Mouse (Mus musculus): ENCODE measurements around the gene 4930544D05Rik.

The 4930544D05Rik gene

DNA sequence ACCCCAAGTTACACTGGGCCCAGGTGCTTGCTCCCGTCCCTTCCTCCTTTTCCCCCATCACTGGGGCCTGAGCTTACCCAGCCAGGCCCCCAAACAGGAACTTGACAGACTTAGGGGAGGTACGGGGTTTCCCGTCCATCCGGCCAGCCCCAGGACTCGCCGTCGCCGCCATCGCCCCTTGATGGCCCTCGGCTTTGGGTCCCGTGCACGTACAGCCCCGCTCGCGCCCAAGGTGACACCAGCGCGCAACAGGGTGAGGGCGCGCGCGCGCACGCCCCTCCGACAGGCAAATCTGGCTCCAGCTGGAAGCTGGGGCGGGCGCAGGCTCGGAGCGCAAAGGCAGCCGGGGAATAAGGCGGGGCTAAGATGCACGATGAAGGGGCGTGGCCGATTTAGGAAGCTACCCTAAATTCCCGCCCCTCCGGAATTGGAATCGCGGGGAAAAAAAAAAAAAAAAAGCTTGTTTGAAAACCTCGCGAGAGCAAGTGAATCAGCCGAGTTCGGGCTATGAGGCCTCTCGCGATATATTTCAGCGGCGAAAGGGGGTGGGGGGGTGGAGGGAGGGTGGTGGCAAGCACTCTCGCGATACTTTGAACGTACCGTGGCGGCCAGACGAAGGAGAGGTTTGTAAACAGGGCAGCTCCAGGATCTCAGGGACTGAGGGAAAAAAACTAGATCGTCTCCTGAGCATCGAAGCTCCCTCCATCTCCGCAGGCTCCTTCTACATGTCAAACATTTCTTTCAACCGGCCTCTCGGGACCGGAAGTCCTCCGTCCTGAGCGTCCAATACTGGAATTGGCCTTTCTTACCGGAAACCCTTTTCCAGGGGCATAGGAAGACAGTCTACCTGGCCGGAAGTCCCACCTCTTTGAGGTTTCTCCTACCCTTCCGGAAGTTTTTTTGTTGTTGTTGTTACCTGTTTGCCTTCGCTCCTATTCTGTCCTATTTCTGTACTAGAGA, 31.3 kb downstream of the 4930544D05Rik start, which contains the start of the genes Rnf167 and Slc25a11:
Gene Rnf167 (plus strand): TSS at position 545 of the 960 bp plus-strand sequence.
Gene Slc25a11 (minus strand): TSS at position 789 of the 960 bp plus-strand sequence.
- peak within 1 kb of the TSS; percentile 98 for H3K4me3 ChIP-seq (replicated peaks; ENCODE audit: low read length)
- peaks cover 60% of the 10 kb centered on the region for H3K4me1 ChIP-seq (replicated peaks; ENCODE audit: low read depth, low read length)
- peaks cover 32% of the 10 kb centered on the region for H3K9me3 ChIP-seq (ENCODE audit: low read length)
- no peak for TF ChIP-seq NANOG (IDR thresholded peaks at IDR 0.05; ENCODE audit: borderline replicate concordance, low read length)
- no peak for TF ChIP-seq CTCF (conservative IDR thresholded peaks at IDR 0.05; ENCODE audit: low read length)
- no peak for TF ChIP-seq POU5F1 (IDR thresholded peaks at IDR 0.05; ENCODE audit: borderline replicate concordance, low read length)
- H3K36me3 ChIP-seq (ENCODE audit: insufficient read depth, low read length): peaks cover 75% of the 10 kb centered on the region
- no peaks in the 10 kb centered on the region for H3K27me3 ChIP-seq (ENCODE audit: insufficient read depth, low read length)

- H3K4me1 ChIP-seq (replicated peaks; ENCODE audit: low read depth, low read length): peaks cover 69% of the 10 kb centered on the region
- TF ChIP-seq CTCF (conservative IDR thresholded peaks at IDR 0.05; ENCODE audit: low read length) (no peak), NANOG (IDR thresholded peaks at IDR 0.05; ENCODE audit: borderline replicate concordance, low read length) (no peak), POU5F1 (IDR thresholded peaks at IDR 0.05; ENCODE audit: borderline replicate concordance, low read length) (no peak)
- peaks cover 79% of the 10 kb centered on the region for H3K36me3 ChIP-seq (ENCODE audit: insufficient read depth, low read length)
- H3K27me3 ChIP-seq (ENCODE audit: insufficient read depth, low read length): no peaks in the 10 kb centered on the region
- peaks cover 41% of the 10 kb centered on the region for H3K9me3 ChIP-seq (ENCODE audit: low read length)
- H3K4me3 ChIP-seq (replicated peaks; ENCODE audit: low read length): peak overlapping the region; percentile 98
Measured at GRCm38 (mm10) chr11:70647716-70648420, 32.2 kb downstream of the 4930544D05Rik start.

DNA sequence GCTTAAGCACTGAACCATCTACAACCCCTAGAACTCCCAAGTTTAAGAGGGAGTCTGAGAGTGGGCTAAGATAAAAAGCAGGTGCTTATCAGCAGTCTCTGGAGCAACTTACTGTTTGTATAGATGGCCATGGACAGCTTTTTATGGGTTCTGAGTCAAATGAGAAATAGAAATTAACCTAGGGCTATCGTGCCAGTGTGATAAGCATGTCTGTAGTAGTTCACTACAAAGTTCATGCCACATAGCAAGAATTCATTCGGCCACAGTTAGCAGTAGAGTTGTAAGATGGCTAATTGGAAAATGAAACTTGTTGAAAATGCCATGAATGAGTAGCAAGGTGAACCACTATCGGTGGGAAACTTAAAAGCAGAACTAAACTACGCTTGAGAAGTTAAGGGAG, 32.9 kb downstream of the 4930544D05Rik start:
- Histone ChIP-seq H3K9me3 (ENCODE audit: low read length) (peaks cover 47% of the 10 kb centered on the region), H3K4me1 (replicated peaks; ENCODE audit: low read depth, low read length) (peaks cover 71% of the 10 kb centered on the region), H3K36me3 (ENCODE audit: insufficient read depth, low read length) (peaks cover 80% of the 10 kb centered on the region), H3K4me3 (replicated peaks; ENCODE audit: low read length) (peak overlapping the region; percentile 98), H3K27me3 (ENCODE audit: insufficient read depth, low read length) (no peaks in the 10 kb centered on the region)
- TF ChIP-seq POU5F1 (IDR thresholded peaks at IDR 0.05; ENCODE audit: borderline replicate concordance, low read length): no peak
- no peak for TF ChIP-seq CTCF (conservative IDR thresholded peaks at IDR 0.05; ENCODE audit: low read length)
- no peak for TF ChIP-seq NANOG (IDR thresholded peaks at IDR 0.05; ENCODE audit: borderline replicate concordance, low read length)

- H3K4me3 ChIP-seq (replicated peaks; ENCODE audit: low read length): peak overlapping the region; percentile 98; the same call in 1 of the 2 replicates
- peaks cover 50% of the 10 kb centered on the region for H3K9me3 ChIP-seq (ENCODE audit: low read length)
- TF ChIP-seq NANOG (IDR thresholded peaks at IDR 0.05; ENCODE audit: borderline replicate concordance, low read length): no peak
- no peak for TF ChIP-seq CTCF (conservative IDR thresholded peaks at IDR 0.05; ENCODE audit: low read length)
- peaks cover 71% of the 10 kb centered on the region for H3K4me1 ChIP-seq (replicated peaks; ENCODE audit: low read depth, low read length)
- H3K27me3 ChIP-seq (ENCODE audit: insufficient read depth, low read length): no peaks in the 10 kb centered on the region
- H3K36me3 ChIP-seq (ENCODE audit: insufficient read depth, low read length): peaks cover 75% of the 10 kb centered on the region
Measured at GRCm38 (mm10) chr11:70649185-70649734, 33.6 kb downstream of the 4930544D05Rik start.

- H3K9me3 ChIP-seq (ENCODE audit: low read length): peaks cover 50% of the 10 kb centered on the region
- H3K4me1 ChIP-seq (replicated peaks; ENCODE audit: low read depth, low read length): peaks cover 63% of the 10 kb centered on the region
- H3K36me3 ChIP-seq (ENCODE audit: insufficient read depth, low read length): peaks cover 62% of the 10 kb centered on the region
- H3K4me3 ChIP-seq (replicated peaks; ENCODE audit: low read length): peak overlapping the region; percentile 30
- TF ChIP-seq NANOG (IDR thresholded peaks at IDR 0.05; ENCODE audit: borderline replicate concordance, low read length) (no peak), POU5F1 (IDR thresholded peaks at IDR 0.05; ENCODE audit: borderline replicate concordance, low read length) (no peak)
- H3K27me3 ChIP-seq (ENCODE audit: insufficient read depth, low read length): no peaks in the 10 kb centered on the region
Measured at GRCm38 (mm10) chr11:70650322-70651175, 34.9 kb downstream of the 4930544D05Rik start.

DNA sequence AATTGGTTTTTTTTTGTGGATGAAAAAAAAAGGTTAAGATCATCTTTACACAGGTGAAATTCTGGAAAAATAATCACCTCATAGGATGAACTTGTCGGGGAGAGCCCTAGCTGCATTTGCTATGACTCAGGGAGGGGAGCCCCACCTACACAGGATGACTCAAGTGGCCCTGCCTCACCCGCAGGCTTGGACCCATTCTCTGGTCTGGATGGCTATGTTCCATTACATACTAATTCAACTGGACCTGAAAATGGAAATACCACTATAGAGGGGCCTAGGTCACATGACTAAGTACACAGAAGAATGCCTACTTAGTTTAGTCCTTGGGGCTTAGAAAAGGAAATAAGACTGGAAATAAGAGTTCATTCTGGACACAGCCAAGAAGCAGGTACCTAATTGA, 35.7 kb downstream of the 4930544D05Rik start:
- Histone ChIP-seq H3K36me3 (ENCODE audit: insufficient read depth, low read length) (peaks cover 57% of the 10 kb centered on the region), H3K27me3 (ENCODE audit: insufficient read depth, low read length) (no peaks in the 10 kb centered on the region; the same call in 1 of the 2 replicates), H3K4me1 (replicated peaks; ENCODE audit: low read depth, low read length) (peaks cover 58% of the 10 kb centered on the region), H3K4me3 (replicated peaks; ENCODE audit: low read length) (peak overlapping the region; percentile 30), H3K9me3 (ENCODE audit: low read length) (peaks cover 50% of the 10 kb centered on the region)
- TF ChIP-seq CTCF (conservative IDR thresholded peaks at IDR 0.05; ENCODE audit: low read length) (no peak), NANOG (IDR thresholded peaks at IDR 0.05; ENCODE audit: borderline replicate concordance, low read length) (no peak), POU5F1 (IDR thresholded peaks at IDR 0.05; ENCODE audit: borderline replicate concordance, low read length) (no peak)

DNA sequence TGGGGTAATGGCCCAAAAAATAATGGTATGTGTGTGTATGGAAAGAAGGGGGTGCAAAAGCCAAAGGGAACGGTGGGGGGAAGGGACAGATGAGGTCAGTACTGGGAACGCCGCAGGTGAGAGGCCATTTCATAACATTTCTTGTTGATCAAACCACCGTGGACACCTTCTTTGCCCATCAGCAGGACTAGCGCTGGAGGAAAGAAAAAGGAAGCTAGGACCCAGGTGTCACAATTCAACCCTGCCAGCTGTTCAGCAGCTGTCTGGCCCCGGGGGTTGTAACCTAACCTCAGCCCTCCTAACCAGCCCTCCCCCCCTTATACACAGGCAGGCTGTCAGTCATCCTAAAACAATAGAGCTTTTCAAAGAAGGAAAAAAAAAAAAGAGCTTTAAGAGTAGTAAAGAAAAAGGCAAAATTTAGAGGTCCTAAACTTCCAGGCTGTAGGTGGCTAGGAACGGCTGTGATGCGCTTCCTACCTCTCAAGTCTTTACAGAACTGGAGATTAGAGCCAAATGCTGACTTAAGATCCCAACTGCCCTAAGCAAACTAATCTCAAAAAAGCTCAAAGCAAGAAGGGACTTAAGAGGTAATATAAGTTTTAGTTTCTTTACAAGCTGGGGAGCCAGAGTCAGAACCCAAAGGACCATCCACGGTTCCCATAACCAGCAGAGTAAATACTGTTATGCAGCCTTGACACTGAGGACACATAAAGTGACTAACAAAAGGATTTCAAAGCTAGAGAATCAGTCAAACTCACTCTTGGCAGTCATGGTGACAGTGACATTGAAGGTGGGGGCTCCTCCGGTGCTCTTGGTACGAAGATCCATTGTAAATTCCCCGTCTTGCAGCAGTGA, 36.6 kb downstream of the 4930544D05Rik start:
- Histone ChIP-seq H3K4me1 (replicated peaks; ENCODE audit: low read depth, low read length) (peaks cover 66% of the 10 kb centered on the region), H3K4me3 (replicated peaks; ENCODE audit: low read length) (peak overlapping the region; percentile 99), H3K9me3 (ENCODE audit: low read length) (peaks cover 50% of the 10 kb centered on the region), H3K36me3 (ENCODE audit: insufficient read depth, low read length) (peaks cover 57% of the 10 kb centered on the region), H3K27me3 (ENCODE audit: insufficient read depth, low read length) (no peaks in the 10 kb centered on the region; the same call in 1 of the 2 replicates)
- TF ChIP-seq POU5F1 (IDR thresholded peaks at IDR 0.05; ENCODE audit: borderline replicate concordance, low read length): no peak
- TF ChIP-seq CTCF (conservative IDR thresholded peaks at IDR 0.05; ENCODE audit: low read length): no peak
- no peak for TF ChIP-seq NANOG (IDR thresholded peaks at IDR 0.05; ENCODE audit: borderline replicate concordance, low read length)

All from E14TG2a.4 (cell line).